ENCODE assay signal across 20 mouse cellular contexts in the genomic region with DNA sequence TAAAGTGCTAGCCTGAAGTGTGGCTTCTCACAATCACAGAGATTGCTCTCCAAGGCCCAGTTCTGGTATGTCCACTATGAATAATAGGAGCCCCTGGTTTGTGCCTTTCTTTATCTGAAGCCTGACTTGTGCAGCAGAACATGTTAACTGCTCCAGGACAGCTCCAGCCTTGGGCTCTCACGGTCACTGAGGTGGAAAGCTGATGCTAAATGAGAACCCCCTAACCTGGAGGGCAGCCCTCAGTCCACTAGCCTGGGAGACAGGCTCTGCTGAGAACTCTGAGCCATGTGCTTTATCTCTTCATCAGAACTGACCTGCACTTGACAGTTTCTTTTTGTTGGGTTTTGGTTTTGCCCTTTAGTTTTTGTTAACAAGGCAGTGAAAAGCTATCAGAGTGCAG.
"Had no signal": no experiment of that assay in that cellular context is flagged by ENCODE, and none has a peak within 500 bp of the region (broad histone marks: within the 10 kb centered on the region; RNA-seq: fewer than 3 reads in every experiment).

No protein-coding gene starts in this region.

- H3K36me3 ChIP-seq: limb, embryonic 12.5 days; limb, embryonic 15.5 days; neural tube, embryonic 13.5 days; stomach, embryonic 15.5 days had no signal

- DNase-seq: kidney, adult 18-20 months; kidney, postnatal 25 days; left cerebral cortex, postnatal 4 days; liver, postnatal 0 days; lung, embryonic 14.5 days; retina, postnatal 1 day; spleen, adult 18-20 months; thymus, postnatal 25 days had no signal

- H3K9ac ChIP-seq: limb, embryonic 12.5 days; limb, embryonic 15.5 days; liver, embryonic 14.5 days; liver, postnatal 0 days; lung, embryonic 14.5 days; neural tube, embryonic 13.5 days; stomach, embryonic 15.5 days had no signal

- H3K4me3 ChIP-seq: limb, embryonic 12.5 days; limb, embryonic 15.5 days; myocyte; neural tube, embryonic 13.5 days; stomach, embryonic 15.5 days had no signal

- ATAC-seq: inflammation-experienced regulatory T-cells, adult 6 months; intestine, embryonic 16.5 days; liver, postnatal 0 days; lung, postnatal 0 days had no signal

- H3K4me2 ChIP-seq: limb, embryonic 12.5 days; limb, embryonic 15.5 days; liver, embryonic 11.5 days; lung, embryonic 14.5 days; neural tube, embryonic 13.5 days; stomach, embryonic 15.5 days had no signal

- H3K27ac ChIP-seq: kidney, postnatal 0 days; limb, embryonic 12.5 days; limb, embryonic 15.5 days; liver, embryonic 14.5 days; macrophage; neural tube, embryonic 13.5 days; stomach, embryonic 15.5 days had no signal

- H3K4me1 ChIP-seq: limb, embryonic 15.5 days; neural tube, embryonic 13.5 days; stomach, embryonic 15.5 days had no signal

- H3K27me3 ChIP-seq: limb, embryonic 12.5 days; limb, embryonic 15.5 days; neural tube, embryonic 13.5 days; stomach, embryonic 15.5 days had no signal

- H3K9me3 ChIP-seq: limb, embryonic 12.5 days; limb, embryonic 15.5 days; neural tube, embryonic 13.5 days; stomach, embryonic 15.5 days had no signal
